Mouse (Mus musculus): Measurements from ENCODE around the gene Tnni3k.

DNA sequence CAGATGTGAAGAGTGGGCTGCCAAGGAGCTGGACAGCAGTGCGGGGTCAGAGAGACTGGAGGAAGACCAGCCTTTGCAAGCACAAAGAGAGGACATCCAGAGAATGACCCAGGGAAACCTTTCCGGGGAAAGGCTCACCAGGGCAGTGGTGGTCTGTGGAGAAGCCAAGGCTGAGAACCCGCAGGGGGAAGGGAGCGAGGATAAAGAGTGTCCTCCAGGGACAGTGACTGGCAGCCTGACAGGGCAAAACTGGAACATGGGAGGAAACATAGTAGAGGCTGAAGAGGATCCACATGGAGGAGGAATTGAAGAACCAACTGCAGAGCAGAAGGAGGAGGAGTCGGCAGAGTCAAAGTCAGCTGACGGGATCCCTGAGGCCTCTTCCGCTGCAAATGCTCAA, 291.1 kb downstream of the Tnni3k start:
- TF ChIP-seq POLR2A (IDR thresholded peaks at IDR 0.05; ENCODE audit: borderline replicate concordance, extremely low read depth, low read depth, low read length) (no peak), CTCF (IDR thresholded peaks at IDR 0.05; ENCODE audit: insufficient read depth, low read length) (no peak)

All from lung, adult 2 months (tissue).